Mouse (Mus musculus): ENCODE measurements around the gene Mucl3.

DNA sequence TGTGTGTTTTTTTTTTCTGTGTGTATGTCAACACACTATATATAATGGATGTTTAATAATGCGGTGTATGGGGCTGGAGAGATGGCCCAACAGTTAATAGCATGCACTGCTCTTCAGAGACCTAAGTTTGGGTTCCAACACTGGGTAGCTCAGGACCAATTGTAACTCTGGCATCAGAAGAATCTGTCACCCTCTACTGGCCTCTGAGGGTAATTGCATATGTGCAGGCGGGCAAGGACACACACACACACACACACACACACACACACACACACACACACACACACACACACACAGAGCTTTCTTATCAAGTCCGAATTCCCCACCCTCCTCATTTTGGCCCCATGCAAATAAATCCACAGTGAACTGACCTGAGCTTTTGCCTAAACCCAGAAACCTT lies 8.3 kb downstream of the Mucl3 start:
- TF ChIP-seq CTCF (conservative IDR thresholded peaks at IDR 0.05 in 1 of 2, IDR thresholded peaks at IDR 0.05 in 1 of 2; ENCODE audit: low read depth in 2 of 2, low read length in 2 of 2) (peak in 1 of 2 experiments; percentile 39; a peak in 1 of 4 replicates), ETS1 (conservative IDR thresholded peaks at IDR 0.05; ENCODE audit: low read depth, low read length) (no peak)
